Mouse (Mus musculus): ENCODE measurements around the gene Npb.

Npb gene

GRCm38 (mm10) chr11:120613481-120613972 is 5.2 kb downstream of the Npb start:
- intact Hi-C loops (cut with DNase I), result loop anchor here (5.0 kb wide), 2 partner anchors 36 to 96 kb away; no protein-coding TSS in a partner anchor

- intact Hi-C loops (cut with DNase I), result loop anchor here (5.0 kb wide), 2 partner anchors 37 to 97 kb away; no protein-coding TSS in a partner anchor
These were observed 5.7 kb downstream of the Npb start for GRCm38 (mm10) chr11:120613976-120614375.

- intact Hi-C loops (cut with DNase I), result no loop called here
These were observed 6.9 kb downstream of the Npb start for GRCm38 (mm10) chr11:120615167-120615566.

GRCm38 (mm10) chr11:120615606-120616203 is 7.4 kb downstream of the Npb start:
- intact Hi-C loops (cut with DNase I), result no loop called here

- intact Hi-C loops (cut with DNase I), result no loop called here
These were observed 8.5 kb downstream of the Npb start for GRCm38 (mm10) chr11:120616617-120617294.

- intact Hi-C loops (cut with DNase I), result no loop called here
These were observed 9.3 kb downstream of the Npb start, which contains the start of gene Pcyt2 for GRCm38 (mm10) chr11:120617519-120618112. Gene Pcyt2 (minus strand): TSS chr11:120617936.

- intact Hi-C loops (cut with DNase I), result no loop called here
These were observed 10.6 kb downstream of the Npb start for GRCm38 (mm10) chr11:120618619-120619535.

GRCm38 (mm10) chr11:120620195-120620594 is 11.9 kb downstream of the Npb start:
- intact Hi-C loops (cut with DNase I), result no loop called here

- intact Hi-C loops (cut with DNase I), result no loop called here
These were observed 14.5 kb downstream of the Npb start for GRCm38 (mm10) chr11:120622805-120623204.

- intact Hi-C loops (cut with DNase I), result loop anchor here (2.0 kb wide), 1 partner anchor 89 kb away; the partner anchor contains the start of genes Cenpx and Lrrc45
These were observed 15.8 kb downstream of the Npb start for GRCm38 (mm10) chr11:120623961-120624679.

GRCm38 (mm10) chr11:120624680-120625111 is 16.4 kb downstream of the Npb start:
- intact Hi-C loops (cut with DNase I), result loop anchor here (2.0 kb wide), 1 partner anchor 88 kb away; the partner anchor contains the start of genes Cenpx and Lrrc45

GRCm38 (mm10) chr11:120625152-120625775 is 17.0 kb downstream of the Npb start, which contains the start of gene Sirt7:
Gene Sirt7 (minus strand): TSS chr11:120625240.
- intact Hi-C loops (cut with DNase I), result loop anchor here (2.0 kb wide), 1 partner anchor 88 kb away; the partner anchor contains the start of genes Cenpx and Lrrc45

GRCm38 (mm10) chr11:120626785-120627467 is 18.6 kb downstream of the Npb start:
- intact Hi-C loops (cut with DNase I), result no loop called here

GRCm38 (mm10) chr11:120627468-120628300 is 19.4 kb downstream of the Npb start:
- intact Hi-C loops (cut with DNase I), result no loop called here

GRCm38 (mm10) chr11:120628601-120629340 is 20.5 kb downstream of the Npb start:
- intact Hi-C loops (cut with DNase I), result no loop called here

- intact Hi-C loops (cut with DNase I), result no loop called here
These were observed 21.1 kb downstream of the Npb start for GRCm38 (mm10) chr11:120629341-120629730.

- intact Hi-C loops (cut with DNase I), result no loop called here
These were observed 21.6 kb downstream of the Npb start for GRCm38 (mm10) chr11:120629911-120630310.
